In genomic region chr15:83169772-83170722, GRCm38 (mm10) we compare ENCODE assay signal across 8 mouse cellular contexts. TPM values are rescaled to one million over a fixed set of nuclear protein-coding genes. Genes with fewer than 3 reads are reported as not detected.
DNase-seq lines count a peak whose midpoint lies in the region; ATAC-seq and TF ChIP-seq lines count a peak whose summit lies in the region.

No protein-coding gene starts in this region.

- no peaks in the 10 kb centered on the region for H3K9me3 ChIP-seq in midbrain, postnatal 0 days (ENCODE audit: low read length)

- 88% methylated on average over 8 of the region's 8 CpGs for WGBS in midbrain, postnatal 0 days

- H3K9ac ChIP-seq in midbrain, postnatal 0 days (replicated peaks; ENCODE audit: low read length, poor library complexity, severe bottlenecking), result 0 out of 2 replicates have a peak overlapping the region, but pooled peaks have one; percentile 8

- H3K36me3 ChIP-seq in midbrain, postnatal 0 days (ENCODE audit: insufficient read depth, low read length), result no peaks in the 10 kb centered on the region

- no peaks in the 10 kb centered on the region for H3K27me3 ChIP-seq in midbrain, postnatal 0 days (ENCODE audit: insufficient read depth, low read length)

- H3K4me3 ChIP-seq in midbrain, postnatal 0 days (ENCODE audit: low read depth, low read length), result no peak overlapping the region

- intact Hi-C loops in left cerebral cortex, postnatal 4 days (cut with DNase I), result no loop called here

- DNase-seq in adrenal gland, adult (ENCODE audit: inconsistent age in 2 of 2, low spot score in 1 of 2), result peak; percentile 39 to 68
- DNase-seq in adrenal gland, postnatal 25 days, result no peak
- DNase-seq in spleen, adult 12 weeks (ENCODE audit: low spot score), result peak; percentile 59
- no peak for DNase-seq in spleen, adult 18-20 months
- peak; percentile 47 to 55 for DNase-seq in kidney, postnatal 4 days
- DNase-seq in midbrain, postnatal 0 days (ENCODE audit: low spot score), result no peak
- no peak for DNase-seq in MN1 (ENCODE audit: low spot score)
- no peak for DNase-seq in left cerebral cortex, postnatal 4 days

- H3K4me1 ChIP-seq in midbrain, postnatal 0 days (ENCODE audit: insufficient read depth, low read length), result 0 out of 2 replicates have a peak, but pooled peaks cover 14% of the 10 kb centered on the region

- no peak for TF ChIP-seq CTCF in midbrain, postnatal 0 days (IDR thresholded peaks at IDR 0.05)

- ATAC-seq in midbrain, postnatal 0 days (ENCODE audit: low FRiP score), result no peak

- H3K27ac ChIP-seq in midbrain, postnatal 0 days (ENCODE audit: low read depth, low read length), result no peak overlapping the region

- H3K4me2 ChIP-seq in midbrain, postnatal 0 days (ENCODE audit: low read depth, low read length, poor library complexity, severe bottlenecking), result no peak overlapping the region

RNA-seq across cellular contexts. Expression of gene Cyb5r3, which starts 2.3 kb away (rescaled TPM):
- 349 and 393 TPM in 2 replicates for total RNA-seq in adrenal gland, postnatal 25 days (2021)
- total RNA-seq in midbrain, postnatal 0 days (2014; rRNA removed), result 76.8 and 86.5 TPM in 2 replicates
- polyA plus RNA-seq in midbrain, postnatal 0 days (2015; fragmentation: Nextera tagmentation; extraction: Ambion mirVana), result 127 and 146 TPM in 2 replicates
- 100 to 1,000 TPM; 106 TPM for total RNA-seq in left cerebral cortex, postnatal 4 days (2021)

RNA-seq across cellular contexts. Expression of gene Poldip3, which starts 20.9 kb away (rescaled TPM):
- 108 and 124 TPM in 2 replicates for total RNA-seq in adrenal gland, postnatal 25 days (2021)
- total RNA-seq in midbrain, postnatal 0 days (2014; rRNA removed), result 93.3 and 114 TPM in 2 replicates
- polyA plus RNA-seq in midbrain, postnatal 0 days (2015; fragmentation: Nextera tagmentation; extraction: Ambion mirVana), result 108 and 110 TPM in 2 replicates
- total RNA-seq in left cerebral cortex, postnatal 4 days (2021), result 10 to 100 TPM; 92.9 to 94.2 TPM

RNA-seq across cellular contexts. Expression of gene Rrp7a, which starts 47.4 kb away (rescaled TPM):
- total RNA-seq in adrenal gland, postnatal 25 days (2021), result 100 and 102 TPM in 2 replicates
- 171 and 228 TPM in 2 replicates for total RNA-seq in midbrain, postnatal 0 days (2014; rRNA removed)
- 92.7 and 95.2 TPM in 2 replicates for polyA plus RNA-seq in midbrain, postnatal 0 days (2015; fragmentation: Nextera tagmentation; extraction: Ambion mirVana)
- 100 to 1,000 TPM; 125 to 127 TPM for total RNA-seq in left cerebral cortex, postnatal 4 days (2021)

Comparison
In these comparisons a context has a peak if more than half of its experiments do, and no peak if none do; other contexts are left out.
1. DNase-seq: peak in adrenal gland, adult (2 of 2), spleen, adult 12 weeks (single experiment) and kidney, postnatal 4 days (2 of 2); none in adrenal gland, postnatal 25 days (single experiment), spleen, adult 18-20 months (0 of 2), midbrain, postnatal 0 days (single experiment), MN1 (single experiment) and left cerebral cortex, postnatal 4 days (single experiment).